Mouse (Mus musculus): Measurements from ENCODE around the gene Cyb5d1.
"Not testable (repeated sequence)": the region's sequence is repeated elsewhere in the genome, so short reads cannot be mapped to it uniquely, and the experiment has no call there.

Gene Cyb5d1

GRCm38 (mm10) chr11:69395235-69395633, at the start of gene Cyb5d1, which contains the start of gene Naa38:
TSS of gene Cyb5d1 (minus strand) at chr11:69395631.
TSS of gene Naa38 (plus strand) at chr11:69395487.
- in situ Hi-C loops (cut with MboI, MseI): not testable (repeated sequence)

- in situ Hi-C loops (cut with MboI, MseI): no loop called here
Measured at GRCm38 (mm10) chr11:69443328-69443727, 47.9 kb upstream of the Cyb5d1 start.

- in situ Hi-C loops (cut with MboI, MseI): no loop called here
Measured at GRCm38 (mm10) chr11:69437291-69437690, 41.9 kb upstream of the Cyb5d1 start.

- in situ Hi-C loops (cut with MboI, MseI): no loop called here
Measured at GRCm38 (mm10) chr11:69433189-69433588, 37.8 kb upstream of the Cyb5d1 start.

GRCm38 (mm10) chr11:69432640-69432982, 37.2 kb upstream of the Cyb5d1 start:
- in situ Hi-C loops (cut with MboI, MseI): no loop called here

GRCm38 (mm10) chr11:69431829-69432639, 36.6 kb upstream of the Cyb5d1 start:
- in situ Hi-C loops (cut with MboI, MseI): no loop called here

DNA sequence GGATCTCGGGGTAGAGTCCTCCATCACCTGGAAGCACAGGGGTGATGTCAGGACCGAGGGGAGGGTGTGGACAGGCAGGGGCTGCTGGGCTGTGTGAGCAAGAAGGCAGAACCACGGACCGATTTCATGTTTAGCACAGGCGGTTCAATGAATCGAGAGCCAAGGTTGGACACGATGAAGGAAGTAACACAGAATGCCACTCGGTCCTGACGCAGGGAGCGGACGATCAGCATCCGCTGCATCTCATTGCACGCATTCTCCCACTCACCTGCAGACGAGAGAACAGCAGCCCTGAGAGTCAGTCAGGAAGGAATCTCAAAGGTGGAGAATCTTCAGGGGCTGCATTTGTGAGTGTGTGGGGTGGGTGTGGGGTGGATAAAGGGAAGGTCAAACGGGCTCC, 35.2 kb upstream of the Cyb5d1 start:
- in situ Hi-C loops (cut with MboI, MseI): no loop called here

DNA sequence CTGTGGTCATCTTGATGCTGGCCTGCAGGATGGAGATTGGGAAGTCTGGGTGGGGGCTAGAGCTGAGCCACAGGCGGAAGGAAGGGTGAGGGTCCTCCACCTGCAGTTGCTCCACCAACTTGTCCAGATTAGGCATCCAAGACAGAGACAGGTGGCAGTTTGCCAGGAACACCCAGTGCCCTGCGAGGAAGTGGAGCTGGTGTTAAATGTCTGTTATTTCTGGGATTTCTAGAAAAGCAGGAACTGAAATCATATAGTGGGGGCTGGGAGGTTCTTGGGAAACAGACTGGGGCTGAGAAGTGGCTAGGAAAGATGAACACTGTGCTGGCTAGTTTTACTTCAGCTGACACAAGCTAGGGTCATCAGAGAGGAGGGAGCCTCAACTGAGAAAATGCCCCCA, 33.9 kb upstream of the Cyb5d1 start:
- in situ Hi-C loops (cut with MboI, MseI): no loop called here

- in situ Hi-C loops (cut with MboI, MseI): no loop called here
Measured at GRCm38 (mm10) chr11:69428751-69429150, 33.3 kb upstream of the Cyb5d1 start.

DNA sequence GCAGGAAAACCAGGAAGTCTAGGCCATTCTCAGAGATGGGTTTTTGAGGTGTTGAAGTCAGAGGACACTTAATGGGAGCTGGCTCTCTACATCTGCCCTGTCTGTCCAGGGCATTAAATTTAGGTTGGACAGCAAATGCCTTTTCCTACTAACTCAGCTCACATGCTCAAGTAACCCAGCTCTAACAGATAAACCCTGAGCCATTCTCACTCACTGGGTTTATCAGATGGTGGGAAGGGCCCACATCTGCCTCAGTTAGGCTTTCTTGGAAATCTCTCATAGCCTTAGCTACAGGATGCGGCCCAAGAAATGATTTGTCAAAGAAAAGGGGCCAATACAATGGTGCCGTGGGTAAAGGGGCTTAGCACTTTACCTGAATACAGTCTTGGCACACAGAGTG, 30.8 kb upstream of the Cyb5d1 start:
- in situ Hi-C loops (cut with MboI, MseI): no loop called here

- in situ Hi-C loops (cut with MboI, MseI): loop anchor here (25.0 kb wide), 2 partner anchors 962 to 1238 kb away; partner anchors contain the start of genes Eno3, Pfn1 and Spag7
Measured at GRCm38 (mm10) chr11:69423885-69424284, 28.5 kb upstream of the Cyb5d1 start.

DNA sequence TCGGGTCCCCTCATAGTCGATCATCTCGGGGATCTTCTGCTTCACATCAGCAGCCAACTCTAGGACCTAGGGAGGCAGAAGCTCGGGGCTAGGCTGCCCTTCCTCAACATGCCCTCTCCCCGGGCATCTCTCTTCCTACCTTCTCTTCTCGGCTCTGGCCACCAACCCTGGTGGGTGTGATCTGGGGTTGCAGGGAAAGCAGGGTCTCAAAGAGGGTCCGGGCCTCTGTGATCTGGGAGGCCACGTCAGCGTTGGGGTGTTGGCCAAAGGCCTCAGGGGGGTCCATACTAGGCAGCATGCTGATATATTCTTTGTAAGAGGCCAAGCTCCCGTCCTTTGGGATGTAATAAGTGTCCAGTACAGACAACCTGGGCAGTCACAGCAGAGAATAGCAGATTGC, 27.4 kb upstream of the Cyb5d1 start:
- in situ Hi-C loops (cut with MboI, MseI): loop anchor here (25.0 kb wide), 2 partner anchors 961 to 1239 kb away; partner anchors contain the start of genes Eno3, Pfn1 and Spag7

DNA sequence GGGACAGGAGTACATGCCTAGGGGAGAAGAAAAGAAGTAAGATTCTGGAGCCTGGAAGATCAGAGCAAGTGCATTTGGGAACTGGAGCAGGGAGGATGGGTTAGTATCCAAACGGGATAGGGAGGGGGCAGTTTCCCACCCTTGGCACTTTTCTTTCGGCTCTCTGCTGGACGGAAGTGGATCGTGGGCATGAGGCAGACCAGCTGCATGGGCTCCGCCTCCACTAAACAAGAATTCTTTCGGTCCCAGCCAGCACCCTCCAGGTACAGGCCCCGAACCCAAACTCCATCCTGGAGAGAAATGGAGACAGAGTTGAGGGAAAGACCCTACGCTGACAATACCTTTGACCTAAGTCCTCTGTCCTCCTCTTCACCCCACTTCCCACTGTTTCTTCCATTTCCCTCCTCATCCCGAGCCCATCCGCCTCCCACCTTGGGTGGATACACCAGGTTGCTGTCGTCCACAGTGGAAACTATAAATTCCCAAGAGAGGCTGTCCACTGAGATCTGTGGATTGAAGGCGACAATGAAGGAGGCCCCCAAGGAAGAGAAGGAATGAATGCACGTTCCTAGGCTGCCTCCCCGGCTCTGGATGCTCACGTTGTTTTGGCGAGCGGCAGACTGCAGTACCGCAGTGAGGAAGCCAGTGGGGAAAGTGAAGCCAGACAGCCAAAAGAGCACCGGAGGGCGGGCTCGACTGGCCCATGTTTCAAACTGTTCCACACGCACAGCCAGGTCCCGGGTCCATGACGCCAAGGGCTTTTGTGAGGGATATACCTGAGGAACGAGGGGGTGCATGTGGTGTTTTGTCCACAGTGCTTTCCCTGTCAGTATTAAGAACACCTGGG, 25.9 kb upstream of the Cyb5d1 start:
- in situ Hi-C loops (cut with MboI, MseI): loop anchor here (25.0 kb wide), 2 partner anchors 959 to 1241 kb away; partner anchors contain the start of genes Eno3, Pfn1 and Spag7

GRCm38 (mm10) chr11:69420554-69421000, 25.1 kb upstream of the Cyb5d1 start:
- in situ Hi-C loops (cut with MboI, MseI): loop anchor here (25.0 kb wide), 2 partner anchors 958 to 1242 kb away; partner anchors contain the start of genes Eno3, Pfn1 and Spag7

DNA sequence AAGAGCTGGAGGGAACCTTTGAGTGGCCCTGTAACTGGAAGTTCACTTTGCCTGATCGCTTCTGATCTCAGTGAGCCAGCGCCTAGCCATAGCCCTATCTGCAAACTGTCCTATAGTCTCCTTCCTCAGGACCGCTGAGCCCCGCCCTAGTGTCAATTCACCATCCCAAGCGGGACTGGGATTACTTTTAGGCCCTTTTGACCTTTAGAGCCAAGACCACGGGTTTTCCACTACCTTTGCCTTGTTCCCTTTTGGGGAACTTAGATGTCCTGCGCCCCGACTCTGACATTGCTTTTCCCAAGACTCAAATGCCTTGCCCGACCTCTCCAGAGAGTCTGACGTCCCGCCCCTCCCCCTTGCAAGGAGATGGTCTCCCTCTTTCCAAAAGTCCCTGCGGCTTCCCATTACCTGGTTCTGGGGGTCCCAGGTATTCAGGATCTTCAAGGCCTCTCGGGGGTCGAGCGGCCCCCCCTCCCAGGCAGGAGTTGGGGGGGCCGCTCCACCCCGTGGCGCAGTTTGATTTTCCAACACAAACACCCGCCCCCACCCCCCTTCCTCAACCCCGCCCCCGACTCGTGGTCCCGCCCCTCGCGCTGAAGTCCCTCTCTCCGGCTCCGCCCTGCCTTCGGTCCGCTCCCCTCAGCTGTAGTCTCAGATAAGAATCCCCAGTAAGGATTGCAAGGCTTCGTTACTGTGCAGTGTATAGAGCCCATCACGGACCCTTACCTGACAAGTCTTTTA, 24.6 kb upstream of the Cyb5d1 start:
- in situ Hi-C loops (cut with MboI, MseI): loop anchor here (25.0 kb wide), 2 partner anchors 958 to 1242 kb away; partner anchors contain the start of genes Eno3, Pfn1 and Spag7

DNA sequence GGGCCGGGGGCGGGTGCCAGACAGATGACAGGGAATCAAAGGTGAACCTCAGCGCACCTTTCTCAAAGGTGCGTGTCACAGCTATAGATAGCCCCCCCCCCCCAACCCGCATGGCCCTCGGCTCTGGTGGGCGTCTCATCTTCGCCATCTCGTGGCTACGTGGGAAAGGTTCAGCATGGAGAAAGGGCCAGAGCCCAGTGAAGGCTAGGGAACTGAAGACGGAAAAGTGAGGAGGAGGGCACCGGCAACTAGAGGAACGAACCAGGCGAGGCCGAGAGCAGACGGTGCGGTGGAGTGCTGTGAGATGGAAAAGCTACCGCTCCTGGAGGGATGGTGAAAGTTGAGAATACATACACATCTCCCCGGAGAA, 24.0 kb upstream of the Cyb5d1 start:
- in situ Hi-C loops (cut with MboI, MseI): loop anchor here (25.0 kb wide), 2 partner anchors 957 to 1243 kb away; partner anchors contain the start of genes Eno3, Pfn1 and Spag7

DNA sequence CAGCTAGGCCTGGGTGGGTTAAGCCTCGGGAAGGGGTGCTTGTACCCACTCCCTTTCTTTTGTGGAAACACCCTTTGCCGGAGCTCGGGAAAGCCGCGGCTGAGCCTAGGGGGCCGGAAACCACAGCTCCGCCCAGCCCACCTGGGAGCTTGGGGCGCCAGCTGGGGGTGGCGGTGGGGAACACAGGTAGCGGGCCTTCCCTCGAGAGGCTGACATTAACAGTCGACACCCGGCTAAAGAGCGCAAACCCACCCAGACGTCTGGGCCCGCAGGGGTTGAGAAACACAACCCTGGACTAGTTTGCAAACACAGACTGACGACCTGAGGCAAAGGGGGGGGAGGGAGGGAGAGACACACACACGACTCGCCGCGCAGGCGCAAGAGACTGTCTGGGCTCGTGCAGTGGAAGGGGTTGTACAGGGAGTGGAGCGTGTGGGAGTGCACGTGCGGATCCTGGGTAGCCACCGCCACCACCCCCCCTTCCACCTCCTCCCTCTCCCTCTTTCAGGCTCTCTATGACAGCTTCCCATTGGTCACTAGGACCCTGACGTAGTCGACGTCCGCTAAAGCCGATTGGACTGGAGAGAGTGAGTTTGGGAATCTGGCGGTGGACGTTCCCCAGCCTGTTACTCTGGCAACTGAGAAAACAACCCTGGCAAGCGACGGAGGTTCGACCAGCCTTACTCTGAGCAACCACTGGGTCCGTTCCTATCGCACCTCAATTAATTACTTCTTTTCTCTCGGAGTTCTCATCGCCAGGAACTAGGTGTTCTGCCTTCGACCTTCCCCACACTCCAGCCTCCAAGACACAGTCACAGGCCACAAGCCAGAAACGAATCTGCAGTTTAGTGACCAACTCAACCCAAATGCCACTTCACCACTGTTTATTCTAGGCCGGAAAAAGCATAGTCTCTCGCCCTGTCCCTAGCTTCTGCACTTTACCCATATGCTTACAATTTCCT, 23.3 kb upstream of the Cyb5d1 start:
- in situ Hi-C loops (cut with MboI, MseI): loop anchor here (25.0 kb wide), 2 partner anchors 956 to 1244 kb away; partner anchors contain the start of genes Eno3, Pfn1 and Spag7

- in situ Hi-C loops (cut with MboI, MseI): loop anchor here (25.0 kb wide), 2 partner anchors 955 to 1245 kb away; partner anchors contain the start of genes Eno3, Pfn1 and Spag7
Measured at GRCm38 (mm10) chr11:69417449-69418384, 22.3 kb upstream of the Cyb5d1 start.

All from regulatory T cell (primary cell).